Mouse (Mus musculus): ENCODE measurements around the gene Kansl1. TPM values are rescaled to one million over a fixed set of nuclear protein-coding genes. Genes with fewer than 3 reads are reported as not detected.

Gene Kansl1
- polyA plus RNA-seq, 1 experiment from 2014 or later = 29.9 TPM

DNA sequence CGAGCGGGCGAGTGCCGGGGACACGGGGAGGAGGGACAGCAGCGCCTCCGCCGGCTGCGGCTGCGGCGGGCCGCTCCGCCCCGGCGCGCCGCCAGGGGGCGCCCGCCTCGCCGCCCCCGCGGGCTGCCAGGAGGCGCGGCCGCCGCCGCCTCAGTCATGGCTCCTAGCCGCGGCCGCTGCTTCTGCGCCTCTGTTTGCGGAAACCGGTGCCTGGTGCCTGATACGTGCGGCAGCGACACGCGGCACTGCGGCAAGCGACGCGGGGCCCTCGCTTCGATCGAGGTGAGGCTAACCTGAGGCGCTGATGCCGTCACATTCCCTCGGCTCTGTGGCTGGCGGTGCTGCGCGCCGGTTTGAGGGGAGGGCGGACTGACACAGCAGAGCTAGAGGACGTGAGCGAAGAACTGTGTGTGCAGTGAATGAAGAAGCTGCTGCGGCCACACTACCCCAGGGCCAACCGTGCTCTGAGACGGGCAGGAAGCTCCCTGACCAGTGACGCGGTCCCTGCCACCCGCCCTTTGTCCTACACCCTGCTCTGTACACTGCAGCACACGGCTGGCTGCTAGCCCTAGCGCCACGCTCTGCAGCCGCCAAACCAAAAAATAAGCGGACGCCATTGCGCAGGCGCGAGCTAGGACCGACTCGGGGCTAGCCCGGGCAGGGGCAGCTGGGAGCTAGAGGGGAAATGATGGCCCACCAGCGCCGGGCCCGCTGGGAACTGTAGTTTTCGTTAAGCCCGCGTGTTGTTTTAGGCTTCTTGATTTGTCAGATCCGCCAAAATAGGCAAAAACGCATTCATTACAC lies 26.1 kb downstream of the Kansl1 start:
- H3K27me3 ChIP-seq (ENCODE audit: control insufficient read depth, insufficient read depth, low read length) = no peaks in the 10 kb centered on the region
- WGBS = under 1% methylated on average over 57 of the region's 82 CpGs
- H3K4me1 ChIP-seq (ENCODE audit: control insufficient read depth, insufficient read depth, low read length) = peaks cover 9% of the 10 kb centered on the region; the same call in 1 of the 2 replicates
- peak overlapping the region; percentile 74 for H3K4me3 ChIP-seq (ENCODE audit: low read length)
- ATAC-seq (ENCODE audit: low FRiP score, low TSS enrichment) = peak; percentile 94
- peak overlapping the region; percentile 100 for H3K27ac ChIP-seq (ENCODE audit: low read depth, low read length)
- no peaks in the 10 kb centered on the region for H3K36me3 ChIP-seq (ENCODE audit: control insufficient read depth, insufficient read depth, low read length)
- H3K9me3 ChIP-seq (ENCODE audit: control insufficient read depth, low read length) = no peaks in the 10 kb centered on the region
- peak overlapping the region; percentile 99 for H3K9ac ChIP-seq (ENCODE audit: low read depth, low read length)
- peak overlapping the region; percentile 43 for H3K4me2 ChIP-seq (replicated peaks; ENCODE audit: low read depth, low read length)

DNA sequence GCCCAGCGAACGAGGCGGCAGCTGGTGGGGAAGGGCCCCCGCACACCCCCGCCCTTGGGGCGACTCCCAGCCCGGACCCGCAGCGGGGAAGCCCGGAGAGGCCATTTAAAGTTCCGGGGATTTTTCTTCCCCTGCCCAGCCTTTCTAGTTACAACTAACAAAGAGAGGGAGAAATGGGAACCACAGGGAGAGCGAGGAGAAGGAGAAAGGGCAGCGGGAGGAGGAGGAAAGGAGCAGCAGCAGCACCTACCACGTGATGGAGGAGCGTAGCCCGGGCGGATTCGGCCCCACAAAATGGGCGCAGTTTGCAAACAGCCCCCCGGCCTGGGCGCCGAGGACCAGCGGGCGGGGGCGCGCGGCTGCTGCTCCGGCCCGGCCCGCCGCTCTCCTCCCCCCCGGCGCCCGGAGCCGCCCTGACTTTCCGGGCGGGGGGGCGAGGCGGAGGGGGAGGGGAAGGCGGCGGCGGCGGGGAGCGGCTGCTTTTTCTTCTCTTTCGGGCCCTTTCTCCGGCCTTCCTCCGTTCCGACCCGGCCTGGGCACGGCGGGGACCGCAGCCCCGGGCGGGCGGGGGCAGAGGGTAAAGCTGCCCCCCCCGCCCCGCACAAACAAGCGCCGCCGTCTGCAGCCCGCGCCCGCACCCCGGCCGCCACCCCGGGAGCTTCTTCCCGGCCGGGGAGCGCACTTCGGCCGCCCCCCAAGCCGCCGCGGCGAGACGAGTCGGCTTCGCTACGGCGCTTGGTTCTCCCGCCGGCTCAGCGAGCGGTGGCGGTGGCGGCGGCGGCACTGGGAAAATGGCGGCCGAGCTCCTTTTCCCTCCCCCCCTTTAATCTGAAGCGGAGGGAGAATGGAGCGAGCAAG lies 27.0 kb downstream of the Kansl1 start:
- peak overlapping the region; percentile 99 for H3K9ac ChIP-seq (ENCODE audit: low read depth, low read length)
- ATAC-seq (ENCODE audit: low FRiP score, low TSS enrichment) = peak; percentile 68
- WGBS = under 1% methylated on average over 56 of the region's 92 CpGs
- H3K4me3 ChIP-seq (ENCODE audit: low read length) = peak overlapping the region; percentile 74
- H3K27me3 ChIP-seq (ENCODE audit: control insufficient read depth, insufficient read depth, low read length) = no peaks in the 10 kb centered on the region
- H3K9me3 ChIP-seq (ENCODE audit: control insufficient read depth, low read length) = no peaks in the 10 kb centered on the region
- peaks cover 9% of the 10 kb centered on the region; the same call in 1 of the 2 replicates for H3K4me1 ChIP-seq (ENCODE audit: control insufficient read depth, insufficient read depth, low read length)
- H3K4me2 ChIP-seq (replicated peaks; ENCODE audit: low read depth, low read length) = peak overlapping the region; percentile 64
- no peaks in the 10 kb centered on the region for H3K36me3 ChIP-seq (ENCODE audit: control insufficient read depth, insufficient read depth, low read length)
- H3K27ac ChIP-seq (ENCODE audit: low read depth, low read length) = peak overlapping the region; percentile 100

DNA sequence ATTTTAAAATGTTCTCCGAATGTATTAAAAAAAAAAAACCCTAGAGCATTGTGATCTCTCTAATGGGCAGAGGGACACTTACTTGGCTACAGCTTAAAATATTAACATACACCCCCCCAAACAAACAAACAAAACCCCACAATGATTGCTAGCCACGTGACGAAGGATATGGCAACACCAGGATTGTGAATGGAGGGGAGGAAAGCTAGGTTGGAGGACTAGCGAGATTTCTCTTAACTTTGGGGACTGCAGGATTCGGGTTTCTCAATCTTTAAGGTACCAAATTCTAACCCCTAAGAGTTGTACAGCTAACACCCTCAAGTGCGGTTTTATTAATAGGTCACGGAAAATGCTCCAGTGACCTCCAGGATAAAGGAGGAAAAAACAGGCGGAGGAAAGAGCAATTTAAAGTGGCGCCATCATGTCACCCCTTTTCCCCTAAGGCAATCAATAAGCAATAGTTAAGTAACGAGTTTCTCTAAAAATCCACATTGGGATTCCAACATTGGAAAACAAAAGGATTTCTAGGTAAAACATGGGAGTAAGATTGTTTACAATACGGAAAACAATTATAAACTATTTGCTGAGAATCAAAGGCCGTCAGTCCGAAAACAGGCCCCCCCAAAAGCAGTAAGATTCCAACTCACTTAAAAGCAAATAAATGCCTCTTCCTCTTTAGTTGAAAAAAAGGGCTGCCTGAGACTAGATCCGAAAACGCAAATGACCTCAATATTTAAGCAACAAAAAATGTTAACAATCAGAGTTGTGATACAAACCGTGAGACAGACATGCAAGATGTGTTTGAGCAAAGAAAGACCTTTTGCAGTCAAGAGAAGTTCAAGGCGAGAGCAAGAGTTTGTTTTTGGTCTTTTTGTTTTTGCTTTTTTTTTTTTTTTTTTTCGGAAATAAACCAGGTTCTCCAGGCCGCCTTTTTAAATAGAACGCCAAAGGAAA lies 27.9 kb downstream of the Kansl1 start:
- no peak for ATAC-seq (ENCODE audit: low FRiP score, low TSS enrichment)
- Histone ChIP-seq H3K36me3 (ENCODE audit: control insufficient read depth, insufficient read depth, low read length) (no peaks in the 10 kb centered on the region), H3K4me3 (ENCODE audit: low read length) (peak overlapping the region; percentile 74), H3K27ac (ENCODE audit: low read depth, low read length) (peak overlapping the region; percentile 100), H3K4me2 (replicated peaks; ENCODE audit: low read depth, low read length) (peak overlapping the region; percentile 64), H3K27me3 (ENCODE audit: control insufficient read depth, insufficient read depth, low read length) (no peaks in the 10 kb centered on the region), H3K9ac (ENCODE audit: low read depth, low read length) (peak overlapping the region; percentile 99), H3K9me3 (ENCODE audit: control insufficient read depth, low read length) (no peaks in the 10 kb centered on the region), H3K4me1 (ENCODE audit: control insufficient read depth, insufficient read depth, low read length) (peaks cover 9% of the 10 kb centered on the region; the same call in 1 of the 2 replicates)
- WGBS = under 1% methylated on average over 20 of the region's 20 CpGs

DNA sequence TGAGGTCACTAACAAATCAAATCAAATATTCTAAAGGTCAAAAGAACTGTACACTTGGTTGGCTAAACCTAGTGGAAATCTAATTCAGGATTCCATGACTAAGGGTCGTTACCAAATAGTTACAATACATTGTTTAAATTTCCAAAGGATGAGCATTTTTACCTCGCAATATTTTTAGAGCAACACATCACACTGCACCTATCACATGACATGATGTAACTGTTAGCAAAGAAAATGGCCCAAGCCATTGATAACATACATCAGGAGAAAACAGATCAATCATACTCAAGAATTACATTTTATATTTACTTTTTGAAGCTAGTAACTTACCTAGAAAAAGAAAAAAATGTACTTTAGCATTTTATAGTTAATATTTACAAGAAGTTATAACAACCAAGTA lies 29.0 kb downstream of the Kansl1 start:
- peak overlapping the region; percentile 15; the same call in 1 of the 2 replicates for H3K4me3 ChIP-seq (ENCODE audit: low read length)
- WGBS = 53% methylated on average over 2 of the region's 2 CpGs
- ATAC-seq (ENCODE audit: low FRiP score, low TSS enrichment) = no peak

DNA sequence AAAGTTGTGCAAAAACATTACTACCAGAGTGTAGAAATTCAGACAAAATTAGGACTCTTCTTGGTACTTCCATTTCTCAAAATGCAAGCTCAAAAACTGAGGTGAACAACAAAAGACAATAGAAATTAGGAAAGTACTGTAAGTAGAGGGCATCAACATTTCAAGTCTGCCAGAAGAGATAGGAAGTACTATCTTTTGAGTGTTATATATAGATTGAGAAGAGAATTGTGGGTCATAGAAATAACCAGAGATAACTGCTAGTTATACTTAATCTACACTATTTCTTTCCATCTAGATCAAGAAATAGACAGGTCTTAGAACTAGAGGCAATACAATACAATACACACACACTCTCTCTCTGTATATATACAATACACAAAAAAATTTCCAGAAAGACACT lies 30.2 kb downstream of the Kansl1 start:
- Histone ChIP-seq H3K4me3 (ENCODE audit: low read length) (no peak overlapping the region), H3K36me3 (ENCODE audit: control insufficient read depth, insufficient read depth, low read length) (no peaks in the 10 kb centered on the region), H3K9me3 (ENCODE audit: control insufficient read depth, low read length) (no peaks in the 10 kb centered on the region), H3K9ac (ENCODE audit: low read depth, low read length) (no peak overlapping the region), H3K4me2 (replicated peaks; ENCODE audit: low read depth, low read length) (no peak overlapping the region), H3K27me3 (ENCODE audit: control insufficient read depth, insufficient read depth, low read length) (no peaks in the 10 kb centered on the region), H3K4me1 (ENCODE audit: control insufficient read depth, insufficient read depth, low read length) (peaks cover 6% of the 10 kb centered on the region; the same call in 1 of the 2 replicates), H3K27ac (ENCODE audit: low read depth, low read length) (no peak overlapping the region)
- ATAC-seq (ENCODE audit: low FRiP score, low TSS enrichment) = no peak

More for the DNA sequence above, 29.0 kb downstream of the Kansl1 start:
- H3K36me3 ChIP-seq (ENCODE audit: control insufficient read depth, insufficient read depth, low read length) = no peaks in the 10 kb centered on the region
- no peak overlapping the region for H3K9ac ChIP-seq (ENCODE audit: low read depth, low read length)
- H3K27ac ChIP-seq (ENCODE audit: low read depth, low read length) = no peak overlapping the region
- peak overlapping the region; percentile 64 for H3K4me2 ChIP-seq (replicated peaks; ENCODE audit: low read depth, low read length)
- peaks cover 9% of the 10 kb centered on the region; the same call in 1 of the 2 replicates for H3K4me1 ChIP-seq (ENCODE audit: control insufficient read depth, insufficient read depth, low read length)
- H3K9me3 ChIP-seq (ENCODE audit: control insufficient read depth, low read length) = no peaks in the 10 kb centered on the region
- no peaks in the 10 kb centered on the region for H3K27me3 ChIP-seq (ENCODE audit: control insufficient read depth, insufficient read depth, low read length)

DNA sequence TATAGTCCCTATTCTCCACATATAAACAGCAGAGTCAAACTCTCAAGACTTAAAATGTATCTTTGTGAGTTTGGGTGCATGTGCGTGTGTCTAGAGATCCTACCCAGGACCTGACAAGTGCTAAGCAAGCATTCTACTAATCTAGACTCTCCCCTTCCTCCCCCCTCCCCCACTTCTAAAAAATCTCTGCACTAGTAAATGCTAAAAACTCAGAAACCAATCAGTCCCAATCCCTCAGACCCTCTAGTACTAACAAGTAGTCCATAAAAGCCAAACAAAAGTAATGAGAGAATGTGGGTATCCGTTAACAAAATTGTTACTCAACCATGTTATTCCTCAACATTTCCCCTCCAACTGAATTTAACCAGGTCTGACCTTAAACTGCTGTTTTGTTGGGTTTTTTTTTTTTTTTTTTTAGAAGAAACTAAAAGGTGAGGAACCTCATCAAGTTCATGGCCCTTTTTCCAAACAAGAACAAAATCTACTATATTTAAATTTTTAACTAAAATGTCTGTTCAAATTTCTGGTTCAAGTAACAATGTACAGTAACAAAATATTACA lies 32.2 kb downstream of the Kansl1 start:
- Histone ChIP-seq H3K4me2 (replicated peaks; ENCODE audit: low read depth, low read length) (no peak overlapping the region), H3K36me3 (ENCODE audit: control insufficient read depth, insufficient read depth, low read length) (no peaks in the 10 kb centered on the region), H3K9me3 (ENCODE audit: control insufficient read depth, low read length) (no peaks in the 10 kb centered on the region), H3K9ac (ENCODE audit: low read depth, low read length) (no peak overlapping the region), H3K27me3 (ENCODE audit: control insufficient read depth, insufficient read depth, low read length) (no peaks in the 10 kb centered on the region), H3K4me3 (ENCODE audit: low read length) (no peak overlapping the region), H3K4me1 (ENCODE audit: control insufficient read depth, insufficient read depth, low read length) (peaks cover 2% of the 10 kb centered on the region; the same call in 1 of the 2 replicates), H3K27ac (ENCODE audit: low read depth, low read length) (no peak overlapping the region)
- WGBS = 66% methylated on average over 2 of the region's 2 CpGs
- ATAC-seq (ENCODE audit: low FRiP score, low TSS enrichment) = no peak

DNA sequence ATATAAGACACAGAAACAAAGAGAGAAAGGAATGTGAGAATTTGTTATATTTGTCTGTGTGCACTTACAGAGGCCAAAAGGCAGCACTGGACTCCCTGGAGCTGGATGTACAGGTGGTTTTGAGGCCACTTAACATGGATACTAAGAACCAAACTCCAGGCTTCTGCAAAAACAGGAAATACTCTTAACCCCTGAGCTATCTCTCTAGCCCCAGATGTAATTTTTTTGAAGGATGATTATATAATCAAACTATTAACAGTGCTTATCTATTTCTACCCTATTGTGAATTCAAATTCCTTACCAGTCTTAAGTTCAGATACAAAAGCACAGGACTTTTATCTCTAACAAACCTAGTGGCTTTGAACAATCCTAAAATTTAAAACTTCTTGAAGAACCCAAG lies 32.9 kb downstream of the Kansl1 start:
- no peaks in the 10 kb centered on the region for H3K27me3 ChIP-seq (ENCODE audit: control insufficient read depth, insufficient read depth, low read length)
- no peak overlapping the region for H3K4me3 ChIP-seq (ENCODE audit: low read length)
- H3K4me2 ChIP-seq (replicated peaks; ENCODE audit: low read depth, low read length) = no peak overlapping the region
- no peaks in the 10 kb centered on the region for H3K36me3 ChIP-seq (ENCODE audit: control insufficient read depth, insufficient read depth, low read length)
- H3K4me1 ChIP-seq (ENCODE audit: control insufficient read depth, insufficient read depth, low read length) = peaks cover 2% of the 10 kb centered on the region; the same call in 1 of the 2 replicates
- no peak for ATAC-seq (ENCODE audit: low FRiP score, low TSS enrichment)
- no peak overlapping the region for H3K27ac ChIP-seq (ENCODE audit: low read depth, low read length)
- H3K9me3 ChIP-seq (ENCODE audit: control insufficient read depth, low read length) = no peaks in the 10 kb centered on the region
- H3K9ac ChIP-seq (ENCODE audit: low read depth, low read length) = no peak overlapping the region

DNA sequence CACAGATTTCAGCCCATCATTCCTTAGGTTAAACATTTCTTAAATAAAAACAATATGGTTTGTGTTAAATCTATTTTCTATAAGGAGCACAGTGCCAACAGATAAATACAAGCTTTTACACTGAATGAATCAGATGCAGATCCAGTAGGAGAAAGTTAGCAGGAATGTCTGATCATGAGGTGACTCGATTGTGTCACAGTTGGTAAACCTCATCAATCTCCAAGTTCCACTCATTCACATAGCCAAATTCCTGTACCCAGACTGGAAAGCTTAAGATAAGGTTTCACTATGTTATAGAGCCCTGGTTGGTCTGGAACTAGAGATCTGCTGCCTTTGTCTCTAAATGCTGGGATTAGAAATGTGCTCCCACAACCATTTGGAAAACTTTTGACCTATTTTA lies 33.5 kb downstream of the Kansl1 start:
- Histone ChIP-seq H3K4me1 (ENCODE audit: control insufficient read depth, insufficient read depth, low read length) (peaks cover 2% of the 10 kb centered on the region; the same call in 1 of the 2 replicates), H3K4me3 (ENCODE audit: low read length) (no peak overlapping the region), H3K9ac (ENCODE audit: low read depth, low read length) (no peak overlapping the region), H3K4me2 (replicated peaks; ENCODE audit: low read depth, low read length) (no peak overlapping the region), H3K36me3 (ENCODE audit: control insufficient read depth, insufficient read depth, low read length) (no peaks in the 10 kb centered on the region), H3K27ac (ENCODE audit: low read depth, low read length) (no peak overlapping the region), H3K9me3 (ENCODE audit: control insufficient read depth, low read length) (no peaks in the 10 kb centered on the region), H3K27me3 (ENCODE audit: control insufficient read depth, insufficient read depth, low read length) (no peaks in the 10 kb centered on the region)
- ATAC-seq (ENCODE audit: low FRiP score, low TSS enrichment) = no peak
- WGBS = 38% methylated on average over 1 of the region's 1 CpGs

Data from kidney, embryonic 14.5 days (tissue).